Mouse (Mus musculus): ENCODE measurements at regions not wholly inside any gene's neighbourhood (a gene's known extent, or its start where the extent isn't known, plus 50 kb on each side); places are given as distances from the start of the nearest gene placed in this dataset.

- no peak overlapping the region for H3K4me3 ChIP-seq (ENCODE audit: low read depth, low read length)
- H3K4me1 ChIP-seq (replicated peaks; ENCODE audit: control insufficient read depth, insufficient read depth, low read length): no peaks in the 10 kb centered on the region
- H3K9me3 ChIP-seq (ENCODE audit: control insufficient read depth, low read length): no peaks in the 10 kb centered on the region
- no peak for DNase-seq (ENCODE audit: low spot score)
- H3K4me2 ChIP-seq (ENCODE audit: low read depth, low read length, severe bottlenecking): no peak overlapping the region
- H3K27ac ChIP-seq (ENCODE audit: low read depth, low read length): no peak overlapping the region
- no peak for ATAC-seq (replicated peaks; ENCODE audit: low FRiP score)
- WGBS: 62% methylated on average over 4 of the region's 4 CpGs
- H3K36me3 ChIP-seq (ENCODE audit: control insufficient read depth, insufficient read depth, low read length): no peaks in the 10 kb centered on the region
- H3K9ac ChIP-seq (ENCODE audit: low read length): no peak overlapping the region
- H3K27me3 ChIP-seq (ENCODE audit: control insufficient read depth, insufficient read depth, low read length): no peaks in the 10 kb centered on the region
Measured at GRCm38 (mm10) chr2:115309856-115310631, 271.5 kb upstream of the BC052040 start.

DNA sequence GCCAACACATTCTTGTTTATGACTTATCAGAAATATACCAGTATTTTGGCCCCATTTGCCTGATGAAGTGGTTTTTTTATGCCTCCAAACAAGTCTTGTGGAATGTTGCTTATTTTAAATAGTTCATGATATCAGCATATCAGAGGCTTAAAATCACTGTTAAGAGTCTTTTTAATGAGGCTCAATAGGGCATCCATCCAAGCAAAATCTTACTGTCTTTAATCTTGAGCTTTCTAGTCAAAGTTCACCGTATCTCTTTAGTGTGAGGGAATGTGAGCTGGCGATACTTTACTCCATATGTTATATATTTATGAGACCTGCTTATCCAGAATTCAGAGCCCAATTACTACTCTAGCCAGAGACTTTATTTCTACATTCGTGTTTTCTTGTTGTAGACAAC lies 263.0 kb upstream of the BC052040 start:
- Histone ChIP-seq H3K4me1 (replicated peaks; ENCODE audit: control insufficient read depth, insufficient read depth, low read length) (no peaks in the 10 kb centered on the region), H3K4me2 (ENCODE audit: low read depth, low read length, severe bottlenecking) (no peak overlapping the region), H3K4me3 (ENCODE audit: low read depth, low read length) (no peak overlapping the region), H3K27ac (ENCODE audit: low read depth, low read length) (no peak overlapping the region), H3K36me3 (ENCODE audit: control insufficient read depth, insufficient read depth, low read length) (no peaks in the 10 kb centered on the region), H3K9ac (ENCODE audit: low read length) (no peak overlapping the region), H3K9me3 (ENCODE audit: control insufficient read depth, low read length) (no peaks in the 10 kb centered on the region), H3K27me3 (ENCODE audit: control insufficient read depth, insufficient read depth, low read length) (peaks cover 9% of the 10 kb centered on the region; the same call in 1 of the 2 replicates)
- 86% methylated on average over 3 of the region's 3 CpGs for WGBS
- DNase-seq (ENCODE audit: low spot score) (no peak), ATAC-seq (replicated peaks; ENCODE audit: low FRiP score) (no peak)

DNA sequence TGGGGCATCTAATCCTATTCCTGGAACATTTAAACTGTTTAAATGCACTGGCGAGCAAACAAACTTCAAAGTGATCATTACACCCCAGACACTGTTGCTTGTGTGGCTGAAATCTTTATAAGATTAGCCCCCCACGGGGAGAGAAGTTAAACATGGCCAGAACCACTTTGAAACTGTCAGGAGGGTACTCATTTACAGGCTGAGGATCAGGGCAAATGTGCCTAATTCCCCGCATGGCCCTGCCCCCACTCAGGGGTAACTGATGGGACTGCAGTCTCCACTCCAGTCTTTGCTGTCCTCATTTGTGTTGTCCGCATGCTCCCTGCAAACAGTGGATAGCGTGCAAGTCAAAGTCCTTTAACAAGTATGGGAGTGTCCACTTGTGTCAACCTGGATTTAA lies 258.9 kb upstream of the BC052040 start:
- H3K4me2 ChIP-seq (ENCODE audit: low read depth, low read length, severe bottlenecking): no peak overlapping the region
- ATAC-seq (replicated peaks; ENCODE audit: low FRiP score) (peak; percentile 65; the same call in 1 of the 2 replicates), DNase-seq (ENCODE audit: low spot score) (no peak)
- H3K27ac ChIP-seq (ENCODE audit: low read depth, low read length): no peak overlapping the region
- H3K36me3 ChIP-seq (ENCODE audit: control insufficient read depth, insufficient read depth, low read length): no peaks in the 10 kb centered on the region
- H3K4me1 ChIP-seq (replicated peaks; ENCODE audit: control insufficient read depth, insufficient read depth, low read length): no peaks in the 10 kb centered on the region
- H3K4me3 ChIP-seq (ENCODE audit: low read depth, low read length): no peak overlapping the region
- WGBS: 8% methylated on average over 5 of the region's 5 CpGs
- H3K27me3 ChIP-seq (ENCODE audit: control insufficient read depth, insufficient read depth, low read length): peaks cover 23% of the 10 kb centered on the region
- H3K9ac ChIP-seq (ENCODE audit: low read length): no peak overlapping the region
- H3K9me3 ChIP-seq (ENCODE audit: control insufficient read depth, low read length): no peaks in the 10 kb centered on the region

DNA sequence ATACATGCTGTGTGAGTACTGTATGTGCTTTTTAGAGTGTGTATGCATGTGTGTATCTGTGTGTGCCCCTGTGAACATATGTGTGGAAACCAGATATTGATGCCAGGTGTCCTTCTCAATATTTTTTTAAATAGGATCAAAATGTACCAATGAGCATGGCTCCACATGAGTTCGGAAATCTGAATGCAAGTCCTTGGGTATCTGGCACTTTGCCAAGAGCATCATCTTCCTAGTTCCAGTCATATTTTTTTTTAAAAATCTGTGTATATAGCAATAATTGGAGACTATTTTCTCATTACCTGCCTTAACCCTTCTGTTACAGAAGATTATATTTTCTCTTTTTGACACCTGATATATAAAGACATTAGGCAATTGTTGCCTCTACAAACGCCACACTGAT lies 255.0 kb upstream of the BC052040 start:
- ATAC-seq (replicated peaks; ENCODE audit: low FRiP score): no peak
- Histone ChIP-seq H3K4me3 (ENCODE audit: low read depth, low read length) (no peak overlapping the region), H3K4me2 (ENCODE audit: low read depth, low read length, severe bottlenecking) (no peak overlapping the region), H3K27me3 (ENCODE audit: control insufficient read depth, insufficient read depth, low read length) (peaks cover 18% of the 10 kb centered on the region), H3K9ac (ENCODE audit: low read length) (no peak overlapping the region), H3K27ac (ENCODE audit: low read depth, low read length) (no peak overlapping the region), H3K36me3 (ENCODE audit: control insufficient read depth, insufficient read depth, low read length) (no peaks in the 10 kb centered on the region), H3K4me1 (replicated peaks; ENCODE audit: control insufficient read depth, insufficient read depth, low read length) (no peaks in the 10 kb centered on the region), H3K9me3 (ENCODE audit: control insufficient read depth, low read length) (no peaks in the 10 kb centered on the region)
- no peak for DNase-seq (ENCODE audit: low spot score)
- WGBS: 85% methylated on average over 2 of the region's 2 CpGs

GRCm38 (mm10) chr2:115338178-115338577 lies 243.3 kb upstream of the BC052040 start:
- DNase-seq (ENCODE audit: low spot score) (peak; percentile 56), ATAC-seq (replicated peaks; ENCODE audit: low FRiP score) (peak; percentile 85)
- peaks cover 8% of the 10 kb centered on the region; the same call in 1 of the 2 replicates for H3K27me3 ChIP-seq (ENCODE audit: control insufficient read depth, insufficient read depth, low read length)
- H3K27ac ChIP-seq (ENCODE audit: low read depth, low read length): 0 out of 2 replicates have a peak overlapping the region, but pooled peaks have one; percentile 18
- 17% methylated on average over 7 of the region's 7 CpGs for WGBS
- 0 out of 2 replicates have a peak overlapping the region, but pooled peaks have one; percentile 11 for H3K4me2 ChIP-seq (ENCODE audit: low read depth, low read length, severe bottlenecking)
- H3K4me3 ChIP-seq (ENCODE audit: low read depth, low read length): no peak overlapping the region
- no peaks in the 10 kb centered on the region for H3K36me3 ChIP-seq (ENCODE audit: control insufficient read depth, insufficient read depth, low read length)
- H3K9ac ChIP-seq (ENCODE audit: low read length): no peak overlapping the region
- peaks cover 5% of the 10 kb centered on the region; the same call in 1 of the 2 replicates for H3K4me1 ChIP-seq (replicated peaks; ENCODE audit: control insufficient read depth, insufficient read depth, low read length)
- H3K9me3 ChIP-seq (ENCODE audit: control insufficient read depth, low read length): no peaks in the 10 kb centered on the region

GRCm38 (mm10) chr2:115339034-115339433 lies 242.5 kb upstream of the BC052040 start:
- DNase-seq (ENCODE audit: low spot score) (no peak), ATAC-seq (replicated peaks; ENCODE audit: low FRiP score) (no peak)
- Histone ChIP-seq H3K27me3 (ENCODE audit: control insufficient read depth, insufficient read depth, low read length) (peaks cover 8% of the 10 kb centered on the region; the same call in 1 of the 2 replicates), H3K36me3 (ENCODE audit: control insufficient read depth, insufficient read depth, low read length) (no peaks in the 10 kb centered on the region), H3K4me3 (ENCODE audit: low read depth, low read length) (no peak overlapping the region), H3K4me2 (ENCODE audit: low read depth, low read length, severe bottlenecking) (no peak overlapping the region), H3K9me3 (ENCODE audit: control insufficient read depth, low read length) (no peaks in the 10 kb centered on the region), H3K4me1 (replicated peaks; ENCODE audit: control insufficient read depth, insufficient read depth, low read length) (peaks cover 5% of the 10 kb centered on the region; the same call in 1 of the 2 replicates), H3K9ac (ENCODE audit: low read length) (no peak overlapping the region), H3K27ac (ENCODE audit: low read depth, low read length) (no peak overlapping the region)
- 38% methylated on average over 4 of the region's 4 CpGs for WGBS

- ATAC-seq (replicated peaks; ENCODE audit: low FRiP score) (no peak), DNase-seq (ENCODE audit: low spot score) (no peak)
- Histone ChIP-seq H3K9me3 (ENCODE audit: control insufficient read depth, low read length) (no peaks in the 10 kb centered on the region), H3K27ac (ENCODE audit: low read depth, low read length) (no peak overlapping the region), H3K4me3 (ENCODE audit: low read depth, low read length) (no peak overlapping the region), H3K4me1 (replicated peaks; ENCODE audit: control insufficient read depth, insufficient read depth, low read length) (peaks cover 5% of the 10 kb centered on the region; the same call in 1 of the 2 replicates), H3K36me3 (ENCODE audit: control insufficient read depth, insufficient read depth, low read length) (no peaks in the 10 kb centered on the region), H3K27me3 (ENCODE audit: control insufficient read depth, insufficient read depth, low read length) (peaks cover 6% of the 10 kb centered on the region; the same call in 1 of the 2 replicates), H3K9ac (ENCODE audit: low read length) (no peak overlapping the region), H3K4me2 (ENCODE audit: low read depth, low read length, severe bottlenecking) (no peak overlapping the region)
- WGBS: 89% methylated on average over 14 of the region's 14 CpGs
Measured at GRCm38 (mm10) chr2:115342360-115342759, 239.2 kb upstream of the BC052040 start.

DNA sequence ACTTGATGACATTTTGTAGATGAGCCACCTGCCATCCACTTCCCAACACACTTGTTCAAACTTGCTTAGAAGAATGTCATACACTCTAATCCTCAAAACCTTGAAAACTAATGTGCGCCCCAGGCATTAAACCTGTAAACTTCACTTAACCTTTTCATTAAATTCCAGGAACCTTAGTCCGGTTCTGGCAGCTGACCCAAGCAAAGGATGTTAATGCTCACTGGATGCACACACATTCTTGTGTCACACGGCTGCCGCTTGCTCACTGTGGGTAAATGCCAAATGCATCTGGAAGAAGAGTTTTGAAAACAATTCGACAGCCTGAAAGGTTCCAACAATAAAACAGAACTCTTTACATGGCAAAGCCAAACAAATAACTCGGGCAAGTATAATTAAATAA lies 235.0 kb upstream of the BC052040 start:
- DNase-seq (ENCODE audit: low spot score): no peak
- H3K9me3 ChIP-seq (ENCODE audit: control insufficient read depth, low read length): no peaks in the 10 kb centered on the region
- H3K4me2 ChIP-seq (ENCODE audit: low read depth, low read length, severe bottlenecking): no peak overlapping the region
- no peak overlapping the region for H3K27ac ChIP-seq (ENCODE audit: low read depth, low read length)
- H3K4me1 ChIP-seq (replicated peaks; ENCODE audit: control insufficient read depth, insufficient read depth, low read length): no peaks in the 10 kb centered on the region
- H3K9ac ChIP-seq (ENCODE audit: low read length): no peak overlapping the region
- no peaks in the 10 kb centered on the region for H3K27me3 ChIP-seq (ENCODE audit: control insufficient read depth, insufficient read depth, low read length)
- no peak overlapping the region for H3K4me3 ChIP-seq (ENCODE audit: low read depth, low read length)
- no peaks in the 10 kb centered on the region for H3K36me3 ChIP-seq (ENCODE audit: control insufficient read depth, insufficient read depth, low read length)
- no peak for ATAC-seq (replicated peaks; ENCODE audit: low FRiP score)
- WGBS: 67% methylated on average over 6 of the region's 6 CpGs

- Histone ChIP-seq H3K4me1 (replicated peaks; ENCODE audit: control insufficient read depth, insufficient read depth, low read length) (no peaks in the 10 kb centered on the region), H3K36me3 (ENCODE audit: control insufficient read depth, insufficient read depth, low read length) (no peaks in the 10 kb centered on the region), H3K4me3 (ENCODE audit: low read depth, low read length) (no peak overlapping the region), H3K4me2 (ENCODE audit: low read depth, low read length, severe bottlenecking) (no peak overlapping the region), H3K9ac (ENCODE audit: low read length) (no peak overlapping the region), H3K27ac (ENCODE audit: low read depth, low read length) (no peak overlapping the region), H3K9me3 (ENCODE audit: control insufficient read depth, low read length) (no peaks in the 10 kb centered on the region), H3K27me3 (ENCODE audit: control insufficient read depth, insufficient read depth, low read length) (no peaks in the 10 kb centered on the region)
- no peak for DNase-seq (ENCODE audit: low spot score)
- no peak for ATAC-seq (replicated peaks; ENCODE audit: low FRiP score)
- 28% methylated on average over 2 of the region's 2 CpGs for WGBS
Measured at GRCm38 (mm10) chr2:115348263-115348662, 233.3 kb upstream of the BC052040 start.
